Mouse (Mus musculus): Measurements from ENCODE around the gene Xpo1.
"Not testable (repeated sequence)": the region's sequence is repeated elsewhere in the genome, so short reads cannot be mapped to it uniquely, and the experiment has no call there.

Xpo1 gene

DNA sequence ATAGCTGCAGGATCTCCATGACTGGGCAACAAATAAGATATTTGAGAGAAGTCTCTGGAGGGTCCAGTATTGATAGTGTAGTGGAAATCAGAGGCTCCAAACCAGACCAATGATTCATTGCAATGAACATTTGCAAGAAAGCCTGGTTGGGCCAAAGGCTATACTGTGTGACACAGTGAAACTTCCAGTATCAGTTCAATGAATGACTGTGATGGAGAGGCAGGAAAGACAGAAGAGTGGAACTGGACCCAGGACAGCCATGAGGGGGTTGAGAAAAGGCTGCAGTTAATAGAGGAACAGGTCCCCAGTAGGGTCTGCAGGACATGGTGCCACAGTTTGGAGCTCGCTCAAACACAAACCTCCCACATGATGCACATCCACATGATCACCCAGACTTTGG is 44.1 kb downstream of the Xpo1 start:
- DNase-seq (ENCODE audit: low spot score) = no peak

DNA sequence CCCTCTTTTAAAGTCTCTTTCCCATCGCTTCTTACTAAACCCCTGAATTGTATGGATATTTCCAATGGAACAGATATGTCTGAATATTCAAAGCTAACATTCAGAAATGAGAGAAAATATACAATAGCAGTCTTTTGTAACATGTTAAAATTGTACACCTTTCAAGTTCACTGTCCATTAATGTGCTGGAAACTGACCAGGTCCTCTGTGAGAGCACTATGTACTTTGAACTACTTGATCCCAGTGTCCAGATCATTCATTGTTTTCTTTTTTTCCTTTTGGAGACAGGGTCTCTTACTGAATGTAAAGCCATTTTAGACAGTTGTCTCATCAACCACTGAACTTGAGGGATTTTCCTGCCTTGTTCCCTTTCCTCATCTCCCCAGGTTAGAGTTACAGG is 47.3 kb downstream of the Xpo1 start:
- no peak for DNase-seq (ENCODE audit: low spot score)

DNA sequence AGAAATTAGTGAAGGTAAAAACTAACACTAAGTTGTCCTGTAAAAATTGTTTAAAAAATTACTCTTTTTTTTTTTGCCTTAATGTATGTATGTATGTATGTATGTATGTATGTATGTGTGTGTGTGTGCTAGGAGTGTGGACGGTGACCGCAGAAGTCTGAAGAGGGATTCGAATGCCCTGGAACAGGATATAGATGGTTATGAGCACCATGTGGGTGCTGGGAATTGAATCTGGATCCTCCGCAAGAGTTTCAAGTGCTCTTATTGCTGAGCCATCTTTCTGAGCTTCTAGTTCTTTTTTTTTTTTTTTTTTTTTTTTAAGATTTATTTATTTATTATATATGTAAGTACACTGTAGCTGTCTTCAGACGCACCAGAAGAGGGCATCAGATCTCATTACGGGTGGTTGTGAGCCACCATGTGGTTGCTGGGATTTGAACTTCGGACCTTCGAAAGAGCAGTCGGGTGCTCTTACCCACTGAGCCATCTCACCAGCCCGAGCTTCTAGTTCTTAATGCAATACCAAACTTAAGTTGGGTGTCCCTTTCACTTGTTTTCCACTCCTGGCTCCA is 49.3 kb downstream of the Xpo1 start:
- not testable (repeated sequence) for DNase-seq (ENCODE audit: low spot score)

DNA sequence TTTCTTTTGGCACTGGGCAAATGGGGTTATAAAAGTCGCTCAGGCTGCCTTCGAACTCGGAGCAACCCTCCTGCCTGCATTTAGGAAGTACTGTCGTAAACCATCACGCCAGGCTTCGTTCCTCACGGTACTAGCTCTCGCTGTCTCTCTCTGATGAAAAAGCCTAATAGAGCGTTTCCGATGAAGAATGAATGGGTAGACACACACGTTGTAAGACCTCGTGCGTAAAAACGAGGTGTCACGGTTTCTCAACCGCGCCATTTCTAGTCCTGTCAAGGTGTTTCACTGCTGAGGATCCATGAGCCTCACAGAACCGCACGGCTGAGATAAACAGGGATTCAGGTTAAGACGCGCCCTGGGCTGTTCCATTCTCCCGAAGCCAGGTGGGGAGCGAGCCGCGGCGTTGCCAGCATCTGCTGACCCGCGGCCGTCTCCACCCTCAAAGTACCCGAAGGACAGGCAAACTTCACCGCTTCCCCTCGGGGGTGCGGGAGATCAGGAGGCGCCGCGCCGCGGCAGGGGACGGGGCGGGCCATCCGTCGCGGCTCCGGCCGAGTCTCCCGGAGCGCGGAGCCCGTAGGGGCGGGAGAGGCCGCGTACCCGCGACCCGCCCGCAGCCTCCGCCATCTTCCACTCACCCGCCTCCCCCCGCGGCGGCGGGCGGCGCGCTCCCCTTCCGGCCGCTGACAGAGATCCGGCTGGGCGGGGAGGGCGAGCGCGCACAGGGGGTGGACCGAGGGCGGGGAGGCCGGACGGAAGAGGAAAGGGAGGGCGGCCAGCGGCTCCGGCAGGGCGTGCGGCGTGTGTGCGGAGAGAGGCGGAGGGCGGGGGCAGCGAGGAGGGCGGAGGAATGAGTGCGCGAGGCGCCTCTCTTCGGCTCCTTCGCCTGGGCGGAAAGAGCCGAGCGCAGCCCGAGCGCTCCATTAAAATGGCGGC is 50.1 kb downstream of the Xpo1 start:
- DNase-seq (ENCODE audit: low spot score) = peak; percentile 92

DNA sequence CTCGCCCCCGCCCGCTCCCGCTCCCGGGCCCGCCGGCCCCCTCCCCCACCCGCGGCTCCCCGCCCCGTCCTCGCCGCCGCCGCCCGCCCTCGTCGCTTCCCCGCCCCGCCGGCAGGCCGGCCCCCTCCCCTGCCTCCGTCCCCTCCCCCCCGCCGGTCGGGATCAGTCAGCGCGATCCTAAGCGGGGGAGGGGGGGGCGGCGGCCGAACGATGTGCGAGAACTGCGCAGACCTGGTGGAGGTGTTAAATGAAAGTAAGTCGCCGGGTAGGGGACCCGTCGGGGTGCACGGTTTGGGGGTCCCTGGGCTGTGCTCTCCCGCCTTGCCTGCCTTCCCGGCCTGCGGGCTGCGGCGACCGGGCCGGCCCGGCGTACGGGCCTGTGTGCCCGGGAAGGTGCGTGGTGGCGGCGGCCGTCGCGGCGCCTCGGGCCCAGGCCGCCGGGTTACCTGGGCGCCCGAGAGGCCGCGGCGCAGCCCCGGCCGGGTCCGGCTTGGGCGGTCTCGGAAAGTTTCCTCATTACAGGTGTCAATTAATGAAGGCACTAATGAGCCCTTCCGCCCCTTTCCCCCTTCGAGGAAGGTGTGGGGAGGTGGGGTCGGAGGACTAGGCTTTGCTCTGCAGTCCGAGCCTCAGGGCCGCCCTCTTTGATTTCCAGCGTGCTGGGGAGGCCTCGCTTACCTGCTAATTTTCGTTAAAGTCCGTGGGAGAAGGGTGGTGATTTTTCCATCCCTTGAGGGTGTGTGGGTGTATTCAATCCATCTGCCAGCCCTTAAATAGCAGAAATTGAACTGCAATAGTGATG is 51.1 kb downstream of the Xpo1 start, which contains the start of gene Usp34:
TSS of gene Usp34 (plus strand) at position 132 of the 802 bp plus-strand sequence.
- DNase-seq (ENCODE audit: low spot score) = peak; percentile 42

DNA sequence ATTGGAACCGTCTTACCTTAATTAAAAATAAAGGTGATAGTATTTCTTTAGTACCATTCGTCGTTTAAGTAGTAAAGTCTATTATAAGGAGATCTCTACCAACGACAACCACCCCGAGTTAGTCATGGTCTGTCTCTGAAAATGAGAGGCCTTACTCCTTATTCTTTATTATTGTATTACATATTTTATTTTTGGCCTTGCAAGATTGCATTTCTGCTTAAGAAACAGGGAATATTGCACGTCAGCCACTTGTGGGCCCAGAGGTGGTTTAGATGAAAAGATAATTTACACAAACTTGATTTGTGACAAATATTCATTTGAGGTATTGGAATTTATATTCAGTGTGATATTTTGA is 51.7 kb downstream of the Xpo1 start:
- DNase-seq (ENCODE audit: low spot score) = no peak

DNA sequence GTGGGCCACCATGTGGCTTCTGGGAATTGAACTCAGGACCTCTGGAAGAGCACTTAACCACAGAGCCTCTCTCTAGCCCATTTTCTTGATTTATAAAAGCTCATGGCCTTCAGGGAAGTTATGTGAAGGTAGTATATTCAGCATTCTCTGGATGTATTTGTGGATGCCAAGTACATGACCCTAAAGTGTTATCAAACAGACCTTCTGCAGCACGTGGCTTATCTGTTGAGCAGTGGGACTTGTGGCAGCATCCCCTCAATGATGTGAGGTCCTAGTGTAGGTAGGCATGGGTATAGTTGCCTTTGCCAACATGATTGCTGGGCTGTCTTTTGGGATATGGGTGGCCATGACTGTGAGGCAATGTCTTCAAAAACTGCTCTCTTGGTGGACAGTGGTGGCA is 57.7 kb downstream of the Xpo1 start:
- DNase-seq (ENCODE audit: low spot score) = peak; percentile 47

DNA sequence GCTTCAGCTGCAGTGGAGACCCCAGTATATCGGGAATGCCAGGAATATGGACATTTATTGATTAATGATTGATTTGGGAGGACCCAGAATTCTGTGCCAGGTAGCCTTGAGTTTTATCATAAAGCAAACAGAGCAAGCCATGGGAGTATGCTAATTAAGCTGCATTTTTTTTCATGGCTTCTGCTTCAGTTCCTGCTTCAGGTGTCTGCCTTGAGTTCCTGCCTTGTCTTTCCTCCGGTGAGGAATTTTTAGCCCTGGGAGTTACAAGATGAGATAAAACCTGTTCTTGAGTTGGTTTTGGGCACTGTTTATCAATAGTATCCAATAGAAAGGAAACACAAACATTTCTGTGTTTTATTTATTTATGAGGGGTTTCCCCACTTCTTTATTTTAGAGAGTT is 73.6 kb downstream of the Xpo1 start:
- no peak for DNase-seq (ENCODE audit: low spot score)

DNA sequence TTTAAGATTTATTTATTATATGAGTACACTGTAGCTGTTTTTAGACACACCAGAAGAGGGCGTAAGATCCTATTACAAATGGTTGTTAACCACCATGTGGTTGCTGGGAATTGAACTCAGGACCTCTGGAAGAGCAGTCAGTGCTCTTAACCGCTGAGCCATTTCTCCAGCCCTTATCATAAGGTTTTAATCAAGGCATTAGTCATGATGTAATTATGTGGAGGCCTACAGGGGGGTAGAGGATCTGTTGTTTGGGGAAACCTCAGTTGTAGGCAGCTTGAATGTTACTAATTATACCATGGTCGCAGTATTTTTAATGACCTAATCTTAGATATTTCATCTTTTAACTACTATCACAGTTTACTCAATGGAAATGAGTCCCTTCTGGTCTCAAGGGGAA is 76.3 kb downstream of the Xpo1 start:
- no peak for DNase-seq (ENCODE audit: low spot score)

DNA sequence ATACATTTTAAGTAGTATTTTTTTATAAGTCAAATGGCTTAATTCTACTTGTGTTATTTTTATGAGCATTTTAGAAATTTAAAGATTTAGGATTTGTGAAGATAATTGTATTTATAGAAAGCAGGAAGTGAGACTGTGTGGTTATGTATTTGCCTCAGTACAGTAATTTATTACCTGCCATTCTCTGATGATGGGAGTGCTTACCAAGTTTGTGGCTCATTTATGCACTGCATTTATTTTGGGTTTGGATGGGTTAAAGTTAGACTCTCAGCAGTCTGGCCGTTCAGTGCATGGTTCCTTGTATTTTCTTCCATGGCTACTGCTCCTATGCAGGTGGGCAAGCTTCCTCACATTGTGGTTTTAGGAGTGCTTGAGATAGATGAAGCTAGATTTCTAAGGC is 79.3 kb downstream of the Xpo1 start:
- no peak for DNase-seq (ENCODE audit: low spot score)

Data from c-Kit-positive CD71-positive TER-119-positive erythroid progenitor cells, embryonic 14.5 days (primary cell).